8 mouse cellular contexts compared by ENCODE assay signal in the genomic region with DNA sequence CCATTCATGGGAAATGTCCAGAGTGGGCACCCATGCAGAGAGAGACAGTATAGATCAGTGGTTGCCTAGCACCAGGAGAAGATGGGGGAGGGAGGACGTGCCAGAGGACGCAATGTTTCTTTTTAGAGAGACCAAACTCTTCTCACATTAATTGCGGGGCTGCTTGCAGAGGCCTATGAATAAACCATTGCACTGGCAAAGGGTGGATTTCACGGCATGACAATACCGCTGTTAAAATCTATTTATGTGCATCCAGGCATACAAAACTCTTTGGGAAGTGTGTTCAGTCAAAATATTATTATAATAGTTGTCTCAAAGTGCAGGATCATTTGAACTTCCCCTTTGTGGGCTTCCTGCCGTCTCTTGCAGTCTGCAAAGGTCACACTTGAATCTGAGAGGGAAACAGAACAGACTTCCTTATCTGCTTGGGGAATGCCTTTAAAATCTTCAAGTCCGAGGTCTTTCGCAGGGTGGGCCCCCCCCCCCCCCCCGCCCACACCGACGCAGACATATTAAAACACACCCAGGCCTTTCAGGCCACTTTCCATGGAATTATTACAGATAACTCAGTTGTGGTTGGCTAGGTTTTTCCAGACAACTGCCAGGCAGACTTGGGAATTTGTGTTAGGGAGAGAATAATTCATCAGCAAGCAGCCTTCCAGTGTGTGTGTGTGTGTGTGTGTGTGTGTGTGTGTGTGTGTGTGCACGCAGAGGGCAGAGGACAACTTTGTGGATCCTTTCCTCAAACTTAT.
DNase-seq lines count a peak whose midpoint lies in the region; ATAC-seq and TF ChIP-seq lines count a peak whose summit lies in the region.

No protein-coding gene starts in this region.

- peak; percentile 38; the same call in 1 of the 2 replicates for ATAC-seq in forebrain, embryonic 16.5 days
- peak; percentile 65 for ATAC-seq in hindbrain, embryonic 15.5 days (ENCODE audit: low FRiP score, low read depth)
- ATAC-seq in liver, embryonic 11.5 days (replicated peaks; ENCODE audit: low FRiP score): no peak

- TF ChIP-seq POLR2A in thymus, adult 2 months (IDR thresholded peaks at IDR 0.05; ENCODE audit: control insufficient read depth, extremely low read depth, insufficient read depth, low read length, poor library complexity): no peak

- DNase-seq in layer of hippocampus, adult 18-20 months (ENCODE audit: low spot score in 2 of 2): peak; percentile 45 to 79
- DNase-seq in layer of hippocampus, postnatal 25 days (ENCODE audit: extremely low spot score in 1 of 2, low spot score in 1 of 2): no peak
- DNase-seq in liver, embryonic 11.5 days (ENCODE audit: low spot score): no peak
- peak; percentile 43 for DNase-seq in retina, postnatal 1 day
- DNase-seq in thymus, adult 2 months: no peak
- DNase-seq in testis, postnatal 14 days (ENCODE audit: low spot score): no peak

- peaks cover 8% of the 10 kb centered on the region for H3K4me1 ChIP-seq in forebrain, embryonic 16.5 days (replicated peaks; ENCODE audit: control insufficient read depth, insufficient read depth, low read length)
- H3K4me1 ChIP-seq in hindbrain, embryonic 15.5 days (replicated peaks): peaks cover 11% of the 10 kb centered on the region
- no peaks in the 10 kb centered on the region for H3K4me1 ChIP-seq in liver, embryonic 11.5 days (replicated peaks; ENCODE audit: control insufficient read depth, insufficient read depth, low read length)
- no peaks in the 10 kb centered on the region for H3K4me1 ChIP-seq in thymus, adult 2 months (replicated peaks; ENCODE audit: control insufficient read depth, insufficient read depth, low read length)

- H3K4me3 ChIP-seq in forebrain, embryonic 16.5 days (replicated peaks; ENCODE audit: low read length): no peak overlapping the region
- no peak overlapping the region for H3K4me3 ChIP-seq in hindbrain, embryonic 15.5 days
- no peak overlapping the region for H3K4me3 ChIP-seq in liver, embryonic 11.5 days (ENCODE audit: low read depth, low read length)
- H3K4me3 ChIP-seq in thymus, adult 2 months (ENCODE audit: control insufficient read depth, insufficient read depth, low read length): no peak overlapping the region

- H3K27me3 ChIP-seq in forebrain, embryonic 16.5 days (replicated peaks; ENCODE audit: control insufficient read depth, insufficient read depth, low read length): no peaks in the 10 kb centered on the region
- no peaks in the 10 kb centered on the region for H3K27me3 ChIP-seq in hindbrain, embryonic 15.5 days
- no peaks in the 10 kb centered on the region for H3K27me3 ChIP-seq in liver, embryonic 11.5 days (replicated peaks; ENCODE audit: control insufficient read depth, insufficient read depth, low read length)
- no peaks in the 10 kb centered on the region for H3K27me3 ChIP-seq in thymus, adult 2 months (ENCODE audit: control insufficient read depth, insufficient read depth, low read length)

- no peak for TF ChIP-seq CTCF in thymus, adult 2 months (IDR thresholded peaks at IDR 0.05; ENCODE audit: borderline replicate concordance, control insufficient read depth, extremely low read depth, insufficient read depth, low read length, poor library complexity)

- no peak overlapping the region; the same call in 1 of the 2 replicates for H3K4me2 ChIP-seq in forebrain, embryonic 16.5 days (ENCODE audit: low read length)
- H3K4me2 ChIP-seq in hindbrain, embryonic 15.5 days: no peak overlapping the region
- no peak overlapping the region for H3K4me2 ChIP-seq in liver, embryonic 11.5 days

- H3K9ac ChIP-seq in forebrain, embryonic 16.5 days (replicated peaks; ENCODE audit: low read depth, low read length): no peak overlapping the region
- no peak overlapping the region for H3K9ac ChIP-seq in hindbrain, embryonic 15.5 days
- no peak overlapping the region for H3K9ac ChIP-seq in liver, embryonic 11.5 days (ENCODE audit: low read depth, low read length)

- no peak overlapping the region for H3K27ac ChIP-seq in forebrain, embryonic 16.5 days (ENCODE audit: low read length)
- H3K27ac ChIP-seq in hindbrain, embryonic 15.5 days (replicated peaks): peak overlapping the region; percentile 67
- peak overlapping the region; percentile 9; the same call in 1 of the 2 replicates for H3K27ac ChIP-seq in liver, embryonic 11.5 days (ENCODE audit: low read depth, low read length)
- H3K27ac ChIP-seq in thymus, adult 2 months (ENCODE audit: control insufficient read depth, insufficient read depth, low read length): no peak overlapping the region

- no peaks in the 10 kb centered on the region for H3K9me3 ChIP-seq in forebrain, embryonic 16.5 days (ENCODE audit: control insufficient read depth, low read length)
- no peaks in the 10 kb centered on the region for H3K9me3 ChIP-seq in hindbrain, embryonic 15.5 days
- no peaks in the 10 kb centered on the region for H3K9me3 ChIP-seq in liver, embryonic 11.5 days (ENCODE audit: control insufficient read depth, low read length)

- H3K36me3 ChIP-seq in forebrain, embryonic 16.5 days (ENCODE audit: control insufficient read depth, insufficient read depth): no peaks in the 10 kb centered on the region
- H3K36me3 ChIP-seq in hindbrain, embryonic 15.5 days: no peaks in the 10 kb centered on the region
- no peaks in the 10 kb centered on the region for H3K36me3 ChIP-seq in liver, embryonic 11.5 days (ENCODE audit: control insufficient read depth, insufficient read depth, low read length)
- no peaks in the 10 kb centered on the region for H3K36me3 ChIP-seq in thymus, adult 2 months (ENCODE audit: control insufficient read depth, insufficient read depth, low read length)

- 3% methylated on average over 12 of the region's 12 CpGs for WGBS in forebrain, embryonic 16.5 days
- WGBS in hindbrain, embryonic 15.5 days: 4% methylated on average over 11 of the region's 12 CpGs
- 17% methylated on average over 12 of the region's 12 CpGs for WGBS in liver, embryonic 11.5 days
- 5% methylated on average over 12 of the region's 12 CpGs for WGBS in thymus, adult 2 months

Comparison
In these comparisons a context has a peak if more than half of its experiments do, and no peak if none do; other contexts are left out.
1. DNase-seq: peak in layer of hippocampus, adult 18-20 months (2 of 2) and retina, postnatal 1 day (single experiment); none in layer of hippocampus, postnatal 25 days (0 of 2), liver, embryonic 11.5 days (single experiment), thymus, adult 2 months (single experiment) and testis, postnatal 14 days (single experiment).
2. H3K27ac ChIP-seq: peak in hindbrain, embryonic 15.5 days (single experiment) and liver, embryonic 11.5 days (single experiment); none in forebrain, embryonic 16.5 days (single experiment) and thymus, adult 2 months (single experiment).